Mouse (Mus musculus) spleen, adult 2 months (tissue): Measurements from ENCODE around the gene Lpcat3.

Experiments used
- CTCF ChIP-seq: fragments of 200-500 bp; IDR thresholded peaks from 2 replicates; pipeline ENCODE4 v1.5.1; 2011; ENCODE audit warnings: mild to moderate bottlenecking, inconsistent platforms; ENCODE audit not compliant: insufficient read depth, insufficient read length, insufficient replicate concordance; ENCODE audit errors: extremely low read depth
- POLR2A ChIP-seq: fragments of 200-500 bp; IDR thresholded peaks from 2 replicates; pipeline ENCODE4 v1.6.1; 2011; ENCODE audit warnings: low read depth, low read length, inconsistent platforms

DNA sequence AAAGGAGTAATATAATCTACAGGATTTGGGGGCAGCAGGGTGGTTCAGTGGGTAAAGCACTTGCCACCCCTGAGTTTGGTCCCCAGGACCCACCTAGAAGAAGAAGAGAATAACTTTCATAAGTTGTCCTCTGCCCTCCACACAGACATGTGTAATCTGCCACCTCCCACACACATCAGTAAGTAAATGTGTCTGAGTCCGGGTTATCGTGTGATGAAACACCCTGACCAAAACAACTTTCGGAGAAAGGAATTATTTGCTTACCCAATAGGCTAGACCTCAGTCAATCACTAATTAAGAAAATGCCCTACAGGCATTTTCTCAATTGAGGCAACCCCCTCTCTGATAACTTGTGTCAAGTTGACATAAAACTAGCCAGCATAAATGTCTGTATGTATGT, 27.7 kb downstream of the Lpcat3 start:
- no peak for TF ChIP-seq POLR2A
- TF ChIP-seq CTCF = no peak
